Mouse (Mus musculus): ENCODE results near the gene Dnlz. TPM values are rescaled to one million over a fixed set of nuclear protein-coding genes. Genes with fewer than 3 reads are reported as not detected.
A peak's percentile ranks its signal among the peaks of the same experiment; 100 is the strongest.
"Not testable (repeated sequence)": the region's sequence is repeated elsewhere in the genome, so short reads cannot be mapped to it uniquely, and the experiment has no call there.

The Dnlz gene
- total RNA-seq (2021) = 10 to 100 TPM; 17.0 to 17.6 TPM
- long read RNA-seq, experiment 1, transcript Dnlz-202 (2 exons, 2,766 nt) = minor isoform, 25 of 76 reads
- long read RNA-seq, experiment 1, transcript Dnlz-201 (3 exons, 2,916 nt) = major isoform, 38 of 76 reads
- long read RNA-seq, experiment 1, partial matches to known transcripts = 2 of 76 reads
- long read RNA-seq, experiment 1, other reads (novel, unspliced or antisense) = 11 of 76 reads
- long read RNA-seq, experiment 2, transcript Dnlz-201 (3 exons, 2,916 nt) = major isoform, 41 of 94 reads
- long read RNA-seq, experiment 2, transcript Dnlz-202 (2 exons, 2,766 nt) = minor isoform, 25 of 94 reads
- long read RNA-seq, experiment 2, partial matches to known transcripts = 10 of 94 reads
- long read RNA-seq, experiment 2, other reads (novel, unspliced or antisense) = 18 of 94 reads

- DNase-seq = peak; percentile 93
- intact Hi-C loops (cut with DNase I; ENCODE audit: low total_unique reads) = no loop called here
These were observed at the start of gene Dnlz for GRCm38 (mm10) chr2:26351358-26352290. Dnlz (minus strand) TSS chr2:26352110.

- intact Hi-C loops (cut with DNase I; ENCODE audit: low total_unique reads) = no loop called here
- DNase-seq = no peak
These were observed 49.1 kb upstream of the Dnlz start for GRCm38 (mm10) chr2:26401023-26401422.

GRCm38 (mm10) chr2:26400296-26400695, 48.4 kb upstream of the Dnlz start:
- intact Hi-C loops (cut with DNase I; ENCODE audit: low total_unique reads) = no loop called here
- no peak for DNase-seq

- DNase-seq = peak; percentile 46
- intact Hi-C loops (cut with DNase I; ENCODE audit: low total_unique reads) = no loop called here
These were observed 47.7 kb upstream of the Dnlz start for GRCm38 (mm10) chr2:26399647-26400046.

GRCm38 (mm10) chr2:26398978-26399377, 47.1 kb upstream of the Dnlz start:
- intact Hi-C loops (cut with DNase I; ENCODE audit: low total_unique reads) = no loop called here

GRCm38 (mm10) chr2:26391617-26392016, 39.7 kb upstream of the Dnlz start:
- intact Hi-C loops (cut with DNase I; ENCODE audit: low total_unique reads) = loop anchor here (5.0 kb wide), 1 partner anchor 51 kb away; no protein-coding TSS in a partner anchor

More at GRCm38 (mm10) chr2:26398978-26399377, 47.1 kb upstream of the Dnlz start:
- no peak for DNase-seq

GRCm38 (mm10) chr2:26390954-26391353, 39.0 kb upstream of the Dnlz start:
- intact Hi-C loops (cut with DNase I; ENCODE audit: low total_unique reads) = loop anchor here (5.0 kb wide), 1 partner anchor 51 kb away; no protein-coding TSS in a partner anchor
- no peak for DNase-seq

More at GRCm38 (mm10) chr2:26391617-26392016, 39.7 kb upstream of the Dnlz start:
- DNase-seq = no peak

- DNase-seq = peak; percentile 85
- intact Hi-C loops (cut with DNase I; ENCODE audit: low total_unique reads) = no loop called here
These were observed 37.3 kb upstream of the Dnlz start, which contains the start of the genes Entr1 and Pmpca for GRCm38 (mm10) chr2:26389154-26389690. Entr1 (minus strand) TSS chr2:26389316. Pmpca (plus strand) TSS chr2:26389339.

- DNase-seq = peak; percentile 33
- intact Hi-C loops (cut with DNase I; ENCODE audit: low total_unique reads) = no loop called here
These were observed 36.8 kb upstream of the Dnlz start for GRCm38 (mm10) chr2:26388682-26389153.

GRCm38 (mm10) chr2:26387713-26388112, 35.8 kb upstream of the Dnlz start:
- intact Hi-C loops (cut with DNase I; ENCODE audit: low total_unique reads) = no loop called here
- DNase-seq = no peak

- DNase-seq; intact Hi-C loops (cut with DNase I; ENCODE audit: low total_unique reads): not testable (repeated sequence)
These were observed 29.0 kb upstream of the Dnlz start for GRCm38 (mm10) chr2:26380871-26381270.

GRCm38 (mm10) chr2:26380131-26380771, 28.3 kb upstream of the Dnlz start, which contains the start of gene Snapc4:
Snapc4 (minus strand) TSS chr2:26380653.
- peak; percentile 84 for DNase-seq
- intact Hi-C loops (cut with DNase I; ENCODE audit: low total_unique reads) = no loop called here

- no peak for DNase-seq
- intact Hi-C loops (cut with DNase I; ENCODE audit: low total_unique reads) = no loop called here
These were observed 20.5 kb upstream of the Dnlz start for GRCm38 (mm10) chr2:26372396-26372795.

- intact Hi-C loops (cut with DNase I; ENCODE audit: low total_unique reads) = no loop called here
- no peak for DNase-seq
These were observed 16.7 kb upstream of the Dnlz start for GRCm38 (mm10) chr2:26368572-26368971.

- intact Hi-C loops (cut with DNase I; ENCODE audit: low total_unique reads) = no loop called here
These were observed 16.0 kb upstream of the Dnlz start for GRCm38 (mm10) chr2:26367911-26368310.

GRCm38 (mm10) chr2:26364738-26365465, 13.0 kb upstream of the Dnlz start:
- intact Hi-C loops (cut with DNase I; ENCODE audit: low total_unique reads) = no loop called here
- DNase-seq = peak; percentile 88

More at GRCm38 (mm10) chr2:26367911-26368310, 16.0 kb upstream of the Dnlz start:
- no peak for DNase-seq

GRCm38 (mm10) chr2:26363481-26363880, 11.6 kb upstream of the Dnlz start:
- DNase-seq = no peak
- intact Hi-C loops (cut with DNase I; ENCODE audit: low total_unique reads) = no loop called here

GRCm38 (mm10) chr2:26362991-26363390, 11.1 kb upstream of the Dnlz start:
- no peak for DNase-seq
- intact Hi-C loops (cut with DNase I; ENCODE audit: low total_unique reads) = no loop called here
